Mouse (Mus musculus) lung, adult 2 months (tissue): ENCODE measurements around the gene Mbtps1. TPM values are rescaled to one million over a fixed set of nuclear protein-coding genes. Genes with fewer than 3 reads are reported as not detected.

Experiments used
- DNase-seq: peaks from one replicate; pipeline ENCODE4 v3.0.0; 2022
- H3K4me1 ChIP-seq: fragments of 200-500 bp; 2 replicates; pipeline ENCODE4 v1.6.1; 2011; ENCODE audit warnings: low read length; ENCODE audit not compliant: control insufficient read depth, insufficient read depth
- H3K4me3 ChIP-seq: fragments of 200-500 bp; replicated peaks from 2 replicates; pipeline ENCODE3; 2011; ENCODE audit warnings: low read depth, mild to moderate bottlenecking, control low read depth, low read length; ENCODE audit errors: extremely low read depth
- CTCF ChIP-seq: fragments of 200-500 bp; IDR thresholded peaks from 2 replicates; pipeline ENCODE4 v1.5.1; 2011; ENCODE audit warnings: mild to moderate bottlenecking, low read length, control low read depth; ENCODE audit not compliant: insufficient read depth
- POLR2A ChIP-seq: fragments of 200-500 bp; IDR thresholded peaks from 2 replicates; pipeline ENCODE4 v1.6.1; 2011; ENCODE audit warnings: low read depth, mild to moderate bottlenecking, control low read depth, low read length, borderline replicate concordance; ENCODE audit errors: extremely low read depth
- WGBS: fragments of 180-500 bp; shearing (Covaris S2); methylation state at CpG from one replicate; pipeline ENCODE4 v1.1.7; 2018; 5-methylcytosine and 5-hydroxymethylcytosine counted together
- polyA plus RNA-seq: library from polyadenylated mRNA; depleted of rRNA; stranded (reverse); fragments of >200 nt; gene quantifications from 2 replicates; pipeline ENCODE4 v1.2.3, GENCODE M21; 2012

The Mbtps1 gene
- polyA plus RNA-seq, 1 experiment = 87.4 TPM

DNA sequence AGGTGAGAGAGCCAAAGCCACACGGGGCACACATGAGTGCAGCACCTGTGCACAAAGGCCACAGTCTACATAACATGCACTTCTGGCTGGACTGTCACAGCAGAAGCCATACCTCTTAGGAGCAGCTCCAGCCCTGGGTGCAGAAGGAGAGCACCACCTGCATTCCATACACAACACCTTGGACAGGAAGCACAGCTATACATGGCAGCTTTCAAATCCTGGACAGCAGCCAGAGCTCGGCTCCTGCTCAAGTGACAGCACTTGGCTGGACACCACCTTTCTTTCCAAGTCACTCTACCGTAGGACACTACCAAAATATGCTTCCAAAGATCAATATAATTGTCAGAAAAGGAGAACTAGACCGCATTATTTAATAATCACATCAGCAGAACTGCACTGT lies 45.1 kb downstream of the Mbtps1 start:
- DNase-seq = no peak
- Histone ChIP-seq H3K4me1 (no peaks in the 10 kb centered on the region), H3K4me3 (no peak overlapping the region)
- WGBS = 63% methylated on average over 4 of the region's 4 CpGs
- TF ChIP-seq POLR2A (no peak), CTCF (no peak)

DNA sequence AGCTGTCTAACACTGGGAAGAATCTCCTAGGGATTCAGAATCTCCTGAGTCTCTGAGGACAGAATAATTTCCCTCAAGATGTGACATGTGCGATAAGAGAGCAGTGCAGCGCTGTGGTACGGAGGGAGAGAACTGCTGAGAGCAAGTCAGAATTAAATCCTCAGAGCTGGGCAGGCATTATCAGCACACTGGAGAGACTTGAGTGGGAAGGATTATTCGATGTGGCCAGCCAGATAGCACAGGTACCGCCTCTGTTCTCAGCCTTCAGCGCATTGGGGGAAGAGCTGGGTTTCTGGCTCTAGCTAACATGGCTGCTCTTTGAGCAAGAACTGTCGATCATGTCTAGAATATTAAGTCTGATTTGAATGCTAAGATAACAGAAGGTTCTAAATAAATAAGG lies 46.8 kb downstream of the Mbtps1 start:
- no peak overlapping the region for H3K4me3 ChIP-seq
- 92% methylated on average over 7 of the region's 7 CpGs for WGBS
- H3K4me1 ChIP-seq = no peaks in the 10 kb centered on the region
- no peak for DNase-seq
- TF ChIP-seq POLR2A (no peak), CTCF (no peak)

DNA sequence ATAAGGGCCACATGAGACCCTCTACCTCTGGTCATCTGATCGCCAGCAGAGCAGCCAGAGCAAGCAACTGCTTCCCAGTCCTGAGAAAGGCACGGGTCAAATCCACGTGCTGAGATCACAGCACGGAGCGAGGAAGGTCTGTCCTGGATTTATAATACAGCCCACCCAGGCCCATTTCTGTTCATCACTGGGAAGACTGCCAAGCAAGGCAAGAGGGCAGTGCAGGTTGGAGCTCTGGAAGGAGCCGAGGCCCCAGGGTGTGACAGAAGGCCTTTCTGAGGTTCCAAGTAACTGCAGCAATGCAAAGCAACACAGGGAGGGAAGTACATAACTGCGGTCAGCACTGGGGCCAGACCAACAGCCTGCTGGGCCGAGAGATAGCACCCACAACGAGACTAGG lies 48.1 kb downstream of the Mbtps1 start:
- no peaks in the 10 kb centered on the region for H3K4me1 ChIP-seq
- H3K4me3 ChIP-seq = no peak overlapping the region
- no peak for DNase-seq
- TF ChIP-seq CTCF (no peak), POLR2A (no peak)
- 83% methylated on average over 9 of the region's 9 CpGs for WGBS

DNA sequence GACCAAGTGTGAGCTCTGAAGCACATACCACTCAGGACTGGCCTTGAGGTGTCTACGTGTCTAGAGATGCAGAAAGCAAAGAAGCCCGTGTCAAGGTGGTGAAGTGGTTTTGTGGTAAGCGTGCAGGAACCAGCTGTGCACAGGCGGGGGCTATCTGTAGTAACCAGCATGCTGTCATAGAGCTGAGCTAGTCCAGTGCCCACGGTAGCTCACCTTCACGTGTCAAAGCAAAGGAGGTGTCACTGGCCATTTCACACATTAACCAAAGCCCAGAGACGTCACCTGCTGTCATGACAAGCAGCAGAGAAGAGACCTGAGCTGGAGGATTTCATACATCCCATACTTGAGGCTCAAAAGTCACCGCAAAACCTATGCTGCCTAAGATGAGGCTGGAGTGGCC lies 52.4 kb downstream of the Mbtps1 start:
- DNase-seq = no peak
- TF ChIP-seq CTCF = no peak
- no peak for TF ChIP-seq POLR2A
- 71% methylated on average over 8 of the region's 8 CpGs for WGBS
- H3K4me1 ChIP-seq = no peaks in the 10 kb centered on the region
- no peak overlapping the region for H3K4me3 ChIP-seq

DNA sequence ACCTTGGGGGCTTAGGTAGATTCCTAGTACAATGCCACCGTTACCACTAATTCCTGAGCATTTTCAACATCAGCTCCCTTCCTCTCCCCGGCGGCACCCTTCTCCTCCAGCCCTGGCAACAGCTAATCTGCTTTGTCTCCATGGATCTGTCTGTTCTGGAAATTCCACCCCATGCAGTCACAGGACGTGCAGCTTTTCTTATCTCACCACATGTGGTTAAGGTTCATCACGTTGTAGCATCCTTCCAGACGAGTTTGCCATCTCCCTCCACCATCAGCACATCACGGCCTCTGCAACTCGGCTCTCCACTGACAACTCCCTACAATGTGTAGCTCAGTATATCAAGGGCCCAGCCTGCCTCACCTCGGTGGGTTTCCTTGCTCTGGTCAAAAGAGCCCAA lies 53.0 kb downstream of the Mbtps1 start:
- no peak for TF ChIP-seq POLR2A
- no peak for TF ChIP-seq CTCF
- Histone ChIP-seq H3K4me1 (no peaks in the 10 kb centered on the region), H3K4me3 (no peak overlapping the region)
- DNase-seq = no peak
- 60% methylated on average over 9 of the region's 9 CpGs for WGBS

DNA sequence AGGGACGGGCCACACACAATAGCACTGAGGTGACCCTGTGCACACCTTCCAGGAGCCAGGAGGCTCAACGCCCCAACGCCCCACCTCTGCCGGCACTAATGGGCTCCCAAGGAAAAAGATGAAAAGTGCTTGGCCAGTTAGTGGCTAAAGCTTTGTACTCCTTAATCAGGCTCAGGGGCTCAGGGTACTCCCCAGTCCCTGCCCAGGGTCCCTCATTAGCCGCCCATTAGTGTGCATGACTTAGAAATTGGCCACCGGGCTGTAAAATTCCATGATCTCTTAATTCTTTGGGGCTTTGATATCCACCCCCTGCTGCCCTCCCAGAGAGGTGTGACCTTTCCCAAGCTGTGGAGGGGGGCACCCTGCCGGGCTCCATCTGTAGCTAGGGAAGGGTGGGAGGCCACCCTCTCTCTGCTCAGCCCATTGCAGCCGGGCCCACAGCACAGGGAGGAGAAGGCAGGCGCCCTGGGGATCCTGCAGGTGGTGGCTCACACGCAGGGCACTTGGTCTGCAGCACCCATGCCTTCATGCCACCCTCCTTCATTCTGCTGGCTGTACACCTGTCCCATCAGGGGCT lies 55.3 kb downstream of the Mbtps1 start:
- TF ChIP-seq CTCF (no peak), POLR2A (no peak)
- H3K4me3 ChIP-seq = no peak overlapping the region
- DNase-seq = no peak
- no peaks in the 10 kb centered on the region for H3K4me1 ChIP-seq
- WGBS = 67% methylated on average over 10 of the region's 10 CpGs

DNA sequence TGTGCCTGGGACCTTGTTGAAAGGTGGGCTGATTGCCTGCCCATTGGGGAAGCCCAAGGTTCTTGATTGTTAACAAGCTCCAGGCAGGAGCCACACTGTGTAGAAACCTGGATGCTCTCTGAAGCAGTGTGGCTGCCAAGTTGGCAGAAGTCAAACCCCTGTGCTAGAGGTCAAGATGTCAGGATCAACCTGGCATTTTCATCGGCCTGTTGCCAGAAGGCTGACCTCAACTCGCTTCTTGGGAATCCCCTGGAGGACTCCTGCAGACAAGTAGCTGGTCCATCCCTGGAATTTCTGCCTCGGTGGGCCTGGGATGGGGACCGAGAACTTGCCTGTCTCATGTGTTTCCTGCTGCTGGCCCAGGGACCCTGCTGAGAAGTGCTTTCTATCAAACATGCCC lies 56.4 kb downstream of the Mbtps1 start:
- no peaks in the 10 kb centered on the region for H3K4me1 ChIP-seq
- no peak overlapping the region for H3K4me3 ChIP-seq
- 38% methylated on average over 4 of the region's 4 CpGs for WGBS
- DNase-seq = no peak
- TF ChIP-seq CTCF (no peak), POLR2A (no peak)

DNA sequence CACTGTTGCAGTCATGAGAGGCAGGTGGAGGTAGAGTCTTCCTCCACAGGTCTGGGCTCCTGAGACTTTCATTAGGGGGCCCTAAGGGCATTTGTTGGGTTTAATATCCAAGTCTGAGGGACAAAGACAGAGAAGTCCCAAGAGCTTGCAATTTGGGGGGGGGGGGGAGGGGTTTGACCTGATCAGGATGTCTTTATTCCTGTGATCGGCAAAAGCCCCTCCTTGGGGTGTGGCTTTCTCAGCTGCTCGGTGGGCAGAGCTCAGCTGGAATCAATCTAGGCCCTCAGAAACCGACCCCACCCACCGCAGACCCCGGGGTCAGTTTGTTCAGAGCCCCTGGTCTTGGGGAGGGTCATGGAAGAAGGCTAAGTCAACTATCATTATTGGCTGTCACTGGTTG lies 56.9 kb downstream of the Mbtps1 start, which contains the start of gene Slc38a8:
Gene Slc38a8, minus strand, starts transcription at position 101 of the 400 bp plus-strand sequence.
- WGBS = 49% methylated on average over 5 of the region's 5 CpGs
- H3K4me1 ChIP-seq = no peaks in the 10 kb centered on the region
- DNase-seq = no peak
- TF ChIP-seq CTCF (no peak), POLR2A (no peak)
- H3K4me3 ChIP-seq = no peak within 1 kb of the TSS

DNA sequence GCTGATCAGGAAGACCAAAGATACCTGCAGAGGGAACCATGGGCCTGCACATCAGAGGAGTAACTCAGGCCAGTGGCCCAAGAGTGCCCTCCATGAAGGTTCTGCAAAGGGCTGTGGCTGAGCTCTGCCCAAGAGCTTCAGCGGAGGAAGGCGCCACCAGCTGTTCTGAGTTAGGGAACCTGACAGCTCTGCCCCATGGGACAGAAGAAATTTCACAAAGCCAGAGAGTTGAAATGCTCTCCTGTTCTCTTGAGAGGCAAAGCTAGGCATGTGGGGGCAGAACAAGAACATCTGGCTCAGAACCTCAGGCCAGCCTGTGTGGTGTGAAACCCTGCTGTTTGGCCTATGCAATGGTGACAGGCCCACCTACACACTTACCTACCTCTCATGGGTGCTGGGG lies 58.7 kb downstream of the Mbtps1 start:
- no peak for TF ChIP-seq POLR2A
- H3K4me1 ChIP-seq = no peaks in the 10 kb centered on the region
- 82% methylated on average over 2 of the region's 2 CpGs for WGBS
- no peak for DNase-seq
- H3K4me3 ChIP-seq = no peak overlapping the region

DNA sequence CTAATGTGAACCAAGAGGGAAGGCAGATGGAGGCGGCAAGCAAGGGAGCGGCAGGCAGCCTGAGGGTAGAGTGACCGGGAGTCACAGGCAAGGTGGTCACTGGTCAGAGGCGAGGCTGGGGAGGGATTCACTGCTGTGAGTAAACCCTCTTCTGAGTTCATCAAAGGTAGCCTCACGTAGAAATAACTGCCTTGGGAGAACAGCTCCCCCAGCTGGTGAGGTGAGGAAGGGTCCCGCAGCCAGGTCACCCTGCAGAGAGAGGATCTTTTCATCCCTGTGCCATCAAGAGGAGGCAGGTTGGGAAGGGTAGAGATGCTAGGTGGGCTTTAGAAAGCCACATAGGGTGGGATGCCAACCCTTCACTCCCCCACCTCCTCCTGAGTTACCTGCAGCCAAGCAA lies 61.7 kb downstream of the Mbtps1 start:
- Histone ChIP-seq H3K4me1 (no peaks in the 10 kb centered on the region), H3K4me3 (no peak overlapping the region)
- peak; percentile 53 for DNase-seq
- 21% methylated on average over 6 of the region's 6 CpGs for WGBS
- TF ChIP-seq POLR2A (no peak), CTCF (peak; percentile 78)
